Mouse (Mus musculus) MN1 (cell line): ENCODE data around the gene Abhd14b.

ENCODE experiments used
- DNase-seq: peaks from one replicate; pipeline ENCODE4 v3.0.0-alpha.2; 2016; ENCODE audit warnings: low spot score

The Abhd14b gene

GRCm38 (mm10) chr9:106460401-106461025 lies 13.3 kb downstream of the Abhd14b start:
- DNase-seq: no peak

DNA sequence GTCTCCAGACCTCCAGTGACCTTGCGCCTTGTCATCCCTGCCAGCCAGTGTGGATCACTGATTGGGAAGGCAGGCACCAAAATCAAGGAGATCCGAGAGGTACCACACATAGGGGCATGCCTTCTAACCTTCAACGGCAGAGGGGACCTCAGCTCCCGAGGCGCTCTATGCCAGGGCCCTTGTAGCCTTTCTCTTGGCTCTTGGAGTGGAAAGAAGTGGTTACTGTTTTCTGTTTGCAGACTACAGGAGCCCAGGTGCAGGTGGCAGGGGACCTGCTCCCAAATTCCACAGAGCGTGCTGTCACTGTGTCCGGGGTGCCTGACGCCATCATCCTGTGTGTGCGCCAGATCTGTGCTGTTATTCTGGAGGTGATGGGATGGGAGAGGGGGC lies 13.8 kb downstream of the Abhd14b start:
- DNase-seq: no peak

GRCm38 (mm10) chr9:106461641-106462429 lies 14.6 kb downstream of the Abhd14b start:
- no peak for DNase-seq

DNA sequence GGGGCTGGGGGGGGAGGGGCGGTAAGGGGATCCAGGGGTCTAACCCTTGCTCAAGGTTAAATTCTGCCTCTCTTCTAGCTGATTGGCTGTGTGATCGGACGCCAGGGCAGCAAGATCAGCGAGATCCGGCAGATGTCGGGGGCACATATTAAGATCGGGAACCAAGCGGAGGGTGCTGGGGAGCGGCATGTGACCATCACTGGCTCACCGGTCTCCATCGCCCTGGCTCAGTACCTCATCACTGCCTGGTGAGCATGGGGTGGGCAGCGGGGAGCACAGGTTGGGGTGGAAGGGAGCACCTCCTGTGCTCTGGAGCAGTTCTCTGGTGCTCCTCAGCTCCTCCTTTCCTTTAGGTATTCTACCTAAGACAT lies 15.2 kb downstream of the Abhd14b start:
- no peak for DNase-seq

- no peak for DNase-seq
Measured at GRCm38 (mm10) chr9:106463122-106464063, 16.1 kb downstream of the Abhd14b start.

GRCm38 (mm10) chr9:106464751-106465541 lies 17.7 kb downstream of the Abhd14b start:
- DNase-seq: no peak

DNA sequence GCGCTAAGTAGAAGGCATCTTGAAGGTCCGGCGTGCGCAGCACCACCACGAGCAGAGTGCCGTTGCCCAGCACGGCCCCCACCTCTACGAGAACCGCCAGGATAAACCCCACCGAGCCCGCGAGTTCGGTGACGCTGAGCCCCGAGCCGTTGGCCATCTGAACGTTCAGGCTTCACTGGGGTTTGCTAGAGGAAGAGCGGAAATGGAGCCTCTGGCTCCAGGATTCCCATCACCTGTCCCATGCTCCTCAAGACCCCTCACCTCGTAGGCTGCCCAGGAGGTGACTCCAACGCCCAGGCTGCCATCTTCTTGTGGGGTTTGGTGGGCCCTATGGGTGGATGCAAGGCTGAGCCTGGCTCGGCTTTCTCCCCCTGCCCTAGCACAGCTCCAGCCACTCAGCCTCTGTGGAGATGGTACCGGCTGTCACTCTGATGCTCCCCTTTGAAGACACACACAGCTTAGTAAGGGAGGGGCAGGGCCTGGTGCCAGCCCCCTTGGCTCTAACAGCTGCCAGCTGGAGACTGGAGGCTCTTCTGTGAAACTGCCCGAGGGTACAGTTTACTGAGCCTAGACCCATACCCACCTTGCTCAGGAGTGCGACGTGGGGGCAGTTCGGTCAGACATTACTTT lies 18.4 kb downstream of the Abhd14b start, which contains the start of gene Gpr62:
TSS of gene Gpr62 (minus strand) at position 368 of the 630 bp plus-strand sequence.
- DNase-seq: no peak

DNA sequence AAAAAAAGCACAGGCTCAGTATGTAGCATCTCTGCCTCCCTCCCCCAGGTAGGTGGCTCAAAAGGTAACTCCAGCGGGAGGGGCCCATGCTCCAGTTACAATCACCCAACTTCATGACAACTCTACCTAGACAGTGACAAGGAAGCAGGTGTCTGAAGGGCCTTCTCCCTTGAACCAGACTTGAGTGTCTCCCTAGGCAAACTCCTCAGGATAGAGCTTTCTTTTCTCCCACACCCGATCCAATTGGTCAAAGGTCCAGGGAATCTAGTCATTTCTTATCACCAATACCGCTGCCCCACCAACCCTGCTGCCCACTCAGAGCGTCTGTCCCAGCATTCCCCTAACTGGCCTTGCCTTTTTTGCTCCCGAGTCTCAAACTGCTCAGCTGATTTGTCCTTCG lies 19.5 kb downstream of the Abhd14b start:
- no peak for DNase-seq

- DNase-seq: no peak
Measured at GRCm38 (mm10) chr9:106467746-106468145, 20.5 kb downstream of the Abhd14b start.

- DNase-seq: no peak
Measured at GRCm38 (mm10) chr9:106469317-106469716, 22.1 kb downstream of the Abhd14b start.

DNA sequence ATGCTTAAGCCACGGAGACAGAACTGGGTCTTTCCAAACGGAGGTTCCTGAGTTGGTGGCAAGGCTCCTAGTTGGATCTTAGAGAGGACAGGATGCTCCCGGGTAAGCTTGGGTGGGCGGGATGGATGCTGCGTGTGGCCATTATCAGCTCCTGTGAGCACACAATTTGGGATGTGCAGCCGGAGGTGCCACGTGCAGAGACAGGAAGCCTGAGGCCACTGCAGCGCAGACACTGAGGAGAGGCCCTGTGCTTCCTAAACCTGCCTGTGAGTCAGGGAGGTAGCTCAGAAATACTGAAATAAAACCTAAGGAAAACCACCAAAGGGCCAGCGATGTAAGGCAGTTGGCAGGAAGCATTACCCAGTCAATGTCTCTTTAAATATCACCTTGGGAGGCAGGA lies 22.5 kb downstream of the Abhd14b start:
- no peak for DNase-seq

GRCm38 (mm10) chr9:106470991-106471750 lies 23.9 kb downstream of the Abhd14b start:
- no peak for DNase-seq

- DNase-seq: no peak
Measured at GRCm38 (mm10) chr9:106471892-106472291, 24.6 kb downstream of the Abhd14b start.

- DNase-seq: no peak
Measured at GRCm38 (mm10) chr9:106472321-106472720, 25.1 kb downstream of the Abhd14b start.

DNA sequence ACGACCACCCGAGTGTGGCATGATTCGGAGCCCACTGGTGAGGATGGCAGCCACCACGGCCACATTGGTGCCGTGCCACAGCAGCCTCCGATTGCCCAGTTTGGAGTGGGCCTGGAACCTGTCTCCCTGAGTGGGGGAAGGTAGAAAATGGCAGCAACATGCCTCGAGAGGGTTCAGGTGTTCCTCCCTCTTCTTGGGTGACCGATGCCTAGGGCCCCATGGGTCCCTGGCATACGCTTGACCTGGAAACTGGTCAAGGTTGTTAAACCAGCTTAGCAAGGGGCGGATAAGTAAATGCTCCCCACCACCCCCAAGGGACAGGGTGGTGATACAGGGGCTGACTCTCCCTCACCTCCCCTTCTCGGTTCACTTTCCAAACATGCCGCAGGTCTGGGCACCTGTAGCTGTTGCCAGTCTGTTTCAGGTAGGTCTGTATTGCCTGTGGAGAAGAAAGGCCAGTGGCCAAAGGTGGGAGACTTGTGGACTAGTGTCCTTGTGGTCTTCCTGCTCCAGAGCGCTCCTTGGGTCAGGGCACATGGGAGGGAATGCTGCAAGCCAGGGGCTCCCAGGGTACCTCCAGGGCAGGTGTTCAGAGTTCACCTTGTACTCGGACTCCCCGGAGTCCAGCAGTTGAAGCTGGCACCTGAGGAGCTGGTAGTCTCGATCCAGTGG lies 26.0 kb downstream of the Abhd14b start:
- no peak for DNase-seq

DNA sequence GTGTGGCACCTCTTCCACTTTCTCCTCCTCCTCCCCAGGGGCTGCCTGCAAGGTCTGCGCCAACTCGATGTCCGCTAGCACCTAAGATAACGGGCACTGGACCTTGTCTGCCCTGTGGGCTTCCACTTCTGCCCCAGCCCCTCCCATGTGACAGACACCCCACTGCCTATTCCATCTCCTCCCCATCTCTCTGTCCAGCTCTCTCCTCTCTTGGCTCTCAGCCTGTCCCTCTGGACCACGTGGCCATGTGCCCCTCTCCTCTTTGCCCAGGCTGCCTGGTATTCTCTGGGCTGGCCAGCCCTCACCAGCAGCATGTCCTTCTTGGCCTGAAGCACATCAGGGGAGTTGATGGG lies 26.5 kb downstream of the Abhd14b start:
- DNase-seq: no peak

GRCm38 (mm10) chr9:106474456-106474855 lies 27.2 kb downstream of the Abhd14b start:
- peak; percentile 76 for DNase-seq

GRCm38 (mm10) chr9:106475046-106475445 lies 27.8 kb downstream of the Abhd14b start:
- DNase-seq: peak; percentile 75

DNA sequence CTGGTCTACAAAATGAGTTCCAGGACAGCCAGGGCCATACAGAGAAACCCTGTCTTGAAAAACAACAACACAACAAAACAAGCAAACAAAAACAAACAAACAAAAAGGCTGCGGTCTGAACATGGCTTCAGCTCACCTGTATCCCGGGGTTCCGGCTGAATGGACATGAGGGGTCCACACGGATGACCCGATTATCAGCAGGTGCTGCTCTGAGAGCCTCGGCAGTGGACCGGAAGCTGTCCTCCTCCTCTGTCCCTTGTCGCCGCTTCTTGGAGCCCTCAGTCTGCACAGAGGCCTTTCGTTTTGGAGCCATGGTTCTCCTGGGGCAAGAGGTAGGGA lies 28.4 kb downstream of the Abhd14b start, which contains the start of gene Rrp9:
TSS of gene Rrp9 (plus strand) at position 301 of the 339 bp plus-strand sequence.
- no peak for DNase-seq
